Mouse (Mus musculus): ENCODE results near the gene Lca5l.

Lca5l gene

GRCm38 (mm10) chr16:96191531-96192506 lies at the start of gene Lca5l:
Gene Lca5l, minus strand, starts transcription at chr16:96192271.
- DNase-seq (ENCODE audit: low spot score), result peak; percentile 100

GRCm38 (mm10) chr16:96235366-96235970 lies 43.4 kb upstream of the Lca5l start, which contains the start of gene B3galt5:
Gene B3galt5, plus strand, starts transcription at chr16:96235801.
- DNase-seq (ENCODE audit: low spot score), result no peak

GRCm38 (mm10) chr16:96233996-96234395 lies 41.9 kb upstream of the Lca5l start:
- DNase-seq (ENCODE audit: low spot score), result no peak

- no peak for DNase-seq (ENCODE audit: low spot score)
These were observed 39.9 kb upstream of the Lca5l start for GRCm38 (mm10) chr16:96231974-96232373.

GRCm38 (mm10) chr16:96231251-96231650 lies 39.2 kb upstream of the Lca5l start:
- DNase-seq (ENCODE audit: low spot score), result no peak

GRCm38 (mm10) chr16:96230411-96230810 lies 38.3 kb upstream of the Lca5l start:
- DNase-seq (ENCODE audit: low spot score), result peak; percentile 71

- no peak for DNase-seq (ENCODE audit: low spot score)
These were observed 37.0 kb upstream of the Lca5l start for GRCm38 (mm10) chr16:96229044-96229555.

- DNase-seq (ENCODE audit: low spot score), result no peak
These were observed 36.4 kb upstream of the Lca5l start for GRCm38 (mm10) chr16:96228438-96228837.

GRCm38 (mm10) chr16:96222452-96222851 lies 30.4 kb upstream of the Lca5l start:
- no peak for DNase-seq (ENCODE audit: low spot score)

- no peak for DNase-seq (ENCODE audit: low spot score)
These were observed 29.9 kb upstream of the Lca5l start for GRCm38 (mm10) chr16:96221959-96222358.

- peak; percentile 37 for DNase-seq (ENCODE audit: low spot score)
These were observed 29.4 kb upstream of the Lca5l start for GRCm38 (mm10) chr16:96221491-96221890.

GRCm38 (mm10) chr16:96213027-96213426 lies 21.0 kb upstream of the Lca5l start:
- DNase-seq (ENCODE audit: low spot score), result no peak

- DNase-seq (ENCODE audit: low spot score), result no peak
These were observed 18.8 kb upstream of the Lca5l start for GRCm38 (mm10) chr16:96210856-96211255.

- no peak for DNase-seq (ENCODE audit: low spot score)
These were observed 17.7 kb upstream of the Lca5l start for GRCm38 (mm10) chr16:96209789-96210188.

- no peak for DNase-seq (ENCODE audit: low spot score)
These were observed 9.6 kb upstream of the Lca5l start for GRCm38 (mm10) chr16:96201485-96202232.

GRCm38 (mm10) chr16:96200702-96201028 lies 8.6 kb upstream of the Lca5l start:
- no peak for DNase-seq (ENCODE audit: low spot score)

GRCm38 (mm10) chr16:96199913-96200701 lies 8.0 kb upstream of the Lca5l start, which contains the start of gene Sh3bgr:
Gene Sh3bgr, plus strand, starts transcription at chr16:96200450.
- DNase-seq (ENCODE audit: low spot score), result peak; percentile 68

- DNase-seq (ENCODE audit: low spot score), result no peak
These were observed 4.5 kb downstream of the Lca5l start for GRCm38 (mm10) chr16:96187619-96188018.

GRCm38 (mm10) chr16:96179156-96179555 lies 12.9 kb downstream of the Lca5l start:
- no peak for DNase-seq (ENCODE audit: low spot score)

- no peak for DNase-seq (ENCODE audit: low spot score)
These were observed 16.7 kb downstream of the Lca5l start for GRCm38 (mm10) chr16:96175399-96175798.

- DNase-seq (ENCODE audit: low spot score), result no peak
These were observed 18.4 kb downstream of the Lca5l start for GRCm38 (mm10) chr16:96173648-96174047.
